Mouse (Mus musculus) ES-E14 (cell line): Measurements from ENCODE around the gene Cnbp. TPM values are rescaled to one million over a fixed set of nuclear protein-coding genes. Genes with fewer than 3 reads are reported as not detected.

Experiments
- DNase-seq: peaks from one replicate; pipeline ENCODE4 v3.0.0-alpha.2; 2013; ENCODE audit warnings: low read depth, low spot score
- H3K27ac ChIP-seq: 2 replicates; pipeline ENCODE4 v1.5.1; 2012; ENCODE audit warnings: low read depth, mild to moderate bottlenecking, low read length, moderate library complexity, mixed read lengths; ENCODE audit not compliant: poor library complexity, insufficient read depth, severe bottlenecking
- H3K36me3 ChIP-seq: 2 replicates; pipeline ENCODE4 v1.6.1; 2012; ENCODE audit warnings: mild to moderate bottlenecking, low read length, moderate library complexity, mixed read lengths; ENCODE audit not compliant: control insufficient read depth, poor library complexity, insufficient read depth, severe bottlenecking
- H3K4me1 ChIP-seq, 2 experiments: fragments of 150-350 bp in 1 of 2; sonication (generic) in 1 of 2; 2 replicates each; pipeline ENCODE4 v1.6.1; 2012; ENCODE audit warnings: low read length in 2 of 2, mild to moderate bottlenecking in 1 of 2, mixed read lengths in 1 of 2; ENCODE audit not compliant: control insufficient read depth in 2 of 2, insufficient read depth in 2 of 2, poor library complexity in 1 of 2
- H3K4me3 ChIP-seq, 2 experiments: fragments of 150-350 bp in 1 of 2; sonication (generic) in 1 of 2; 2 replicates each; pipeline ENCODE4 v1.5.1; 2012; ENCODE audit warnings: low read length in 2 of 2, low read depth in 1 of 2, mild to moderate bottlenecking in 1 of 2, mixed read lengths in 1 of 2; ENCODE audit not compliant: insufficient read depth in 1 of 2, poor library complexity in 1 of 2, severe bottlenecking in 1 of 2
- H3K9ac ChIP-seq: 2 replicates; pipeline ENCODE4 v1.6.1; 2012; ENCODE audit warnings: low read depth, mild to moderate bottlenecking, low read length, mixed read lengths; ENCODE audit not compliant: poor library complexity, insufficient read depth, severe bottlenecking
- H3K9me3 ChIP-seq: fragments of 150-350 bp; sonication (generic); 2 replicates; pipeline ENCODE4 v1.6.1; 2012; ENCODE audit warnings: low read depth, mild to moderate bottlenecking, low read length; ENCODE audit not compliant: control insufficient read depth, insufficient read depth
- CHD2 ChIP-seq: IDR thresholded peaks from 2 replicates; pipeline ENCODE4 v1.6.1; 2014; ENCODE audit warnings: mild to moderate bottlenecking, low read depth, low read length, inconsistent platforms
- HCFC1 ChIP-seq: IDR thresholded peaks from 2 replicates; pipeline ENCODE4 v1.6.1; 2012; ENCODE audit warnings: low read length, inconsistent platforms, borderline replicate concordance; ENCODE audit not compliant: insufficient read depth
- MAFK ChIP-seq: IDR thresholded peaks from 2 replicates; pipeline ENCODE4 v1.6.1; 2014; ENCODE audit warnings: mild to moderate bottlenecking, low read depth, low read length, inconsistent platforms; ENCODE audit not compliant: insufficient read depth
- ZC3H11A ChIP-seq: IDR thresholded peaks from 2 replicates; pipeline ENCODE4 v1.6.1; 2012; ENCODE audit warnings: low read depth, mild to moderate bottlenecking, inconsistent platforms, low read length, borderline replicate concordance
- ZNF384 ChIP-seq: IDR thresholded peaks from 2 replicates; pipeline ENCODE4 v1.6.1; 2012; ENCODE audit warnings: low read depth, low read length, inconsistent platforms
- in situ Hi-C, 2 experiments: fragments of 600-800 bp; cut with MboI; formaldehyde crosslinking; loops; one replicate each; pipeline ENCODE4 v1.15.1; 2025; ENCODE audit warnings: low sequenced_read_pairs in 2 of 2, inconsistent platforms in 1 of 2; ENCODE audit not compliant: unreplicated experiment in 2 of 2
- total RNA-seq: library from RNA; depleted of rRNA; stranded (reverse); fragments of 300-350 nt; gene quantifications from 2 replicates; pipeline ENCODE4 v1.2.3, GENCODE M21; 2012

Gene Cnbp
- total RNA-seq, 1 experiment = 562 TPM

GRCm38 (mm10) chr6:87806857-87807256 lies 44.0 kb downstream of the Cnbp start:
- Histone ChIP-seq H3K27ac (no peak overlapping the region), H3K36me3 (no peaks in the 10 kb centered on the region), H3K9me3 (no peaks in the 10 kb centered on the region), H3K9ac (no peak overlapping the region), H3K4me1 (no peaks in the 10 kb centered on the region), H3K4me3 (no peak overlapping the region)
- no peak for TF ChIP-seq ZC3H11A
- TF ChIP-seq CHD2 = no peak
- TF ChIP-seq MAFK = no peak
- no peak for TF ChIP-seq ZNF384
- TF ChIP-seq HCFC1 = no peak
- in situ Hi-C loops = no loop called here
- DNase-seq = no peak

GRCm38 (mm10) chr6:87806028-87806427 lies 44.9 kb downstream of the Cnbp start:
- DNase-seq = no peak
- Histone ChIP-seq H3K36me3 (no peaks in the 10 kb centered on the region), H3K4me3 (no peak overlapping the region), H3K27ac (no peak overlapping the region), H3K4me1 (no peaks in the 10 kb centered on the region), H3K9ac (no peak overlapping the region), H3K9me3 (no peaks in the 10 kb centered on the region)
- in situ Hi-C loops = no loop called here
- TF ChIP-seq CHD2 = no peak
- TF ChIP-seq HCFC1 = no peak
- TF ChIP-seq ZNF384 = no peak
- TF ChIP-seq MAFK = no peak
- TF ChIP-seq ZC3H11A = no peak

GRCm38 (mm10) chr6:87805448-87805847 lies 45.5 kb downstream of the Cnbp start:
- H3K36me3 ChIP-seq = no peaks in the 10 kb centered on the region
- no peak for DNase-seq
- H3K27ac ChIP-seq = no peak overlapping the region
- in situ Hi-C loops = no loop called here
- no peak overlapping the region for H3K9ac ChIP-seq
- H3K4me1 ChIP-seq = no peaks in the 10 kb centered on the region
- TF ChIP-seq ZNF384 (no peak), ZC3H11A (no peak), HCFC1 (no peak), MAFK (no peak), CHD2 (no peak)
- no peaks in the 10 kb centered on the region for H3K9me3 ChIP-seq
- no peak overlapping the region for H3K4me3 ChIP-seq

- in situ Hi-C loops = no loop called here
- no peaks in the 10 kb centered on the region for H3K4me1 ChIP-seq
- H3K4me3 ChIP-seq = no peak overlapping the region
- no peaks in the 10 kb centered on the region for H3K9me3 ChIP-seq
- no peak for DNase-seq
- TF ChIP-seq HCFC1 = no peak
- no peaks in the 10 kb centered on the region for H3K36me3 ChIP-seq
- no peak overlapping the region for H3K27ac ChIP-seq
- H3K9ac ChIP-seq = no peak overlapping the region
Measured at GRCm38 (mm10) chr6:87804886-87805285, 46.0 kb downstream of the Cnbp start.

GRCm38 (mm10) chr6:87804036-87804435 lies 46.9 kb downstream of the Cnbp start:
- no peaks in the 10 kb centered on the region for H3K9me3 ChIP-seq
- no peak for DNase-seq
- H3K36me3 ChIP-seq = no peaks in the 10 kb centered on the region
- TF ChIP-seq CHD2 (no peak), HCFC1 (no peak), ZNF384 (no peak), MAFK (no peak), ZC3H11A (no peak)
- no peak overlapping the region for H3K27ac ChIP-seq
- no peaks in the 10 kb centered on the region for H3K4me1 ChIP-seq
- H3K4me3 ChIP-seq = no peak overlapping the region
- H3K9ac ChIP-seq = no peak overlapping the region
- in situ Hi-C loops = no loop called here
